Comparison of ENCODE assay signal across 11 mouse cellular contexts in the genomic region with DNA sequence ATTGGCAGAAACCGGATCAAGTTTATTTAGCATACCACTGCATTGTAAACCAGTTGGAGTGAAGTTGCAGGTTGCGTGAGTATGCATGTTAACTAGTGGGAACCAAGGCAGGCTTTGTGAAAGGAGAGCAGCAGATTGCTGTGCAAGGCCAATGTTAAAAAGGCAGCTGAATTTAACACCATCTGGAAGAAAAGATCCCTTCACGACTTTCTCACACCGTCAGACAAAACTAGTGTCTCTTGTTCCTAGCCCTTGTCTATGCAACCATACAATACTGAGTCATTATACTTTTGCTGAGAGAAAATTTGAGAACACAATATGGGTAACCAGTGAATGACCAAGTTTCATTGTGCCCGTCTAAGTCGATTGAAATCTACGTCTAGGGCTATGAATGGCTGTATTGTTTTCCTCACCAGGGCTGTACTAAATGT.
DNase-seq lines count a peak whose midpoint lies in the region; ATAC-seq lines count a peak whose summit lies in the region.
"Had no signal": no experiment of that assay in that cellular context is flagged by ENCODE, and none has a peak within 500 bp of the region (broad histone marks: within the 10 kb centered on the region; RNA-seq: fewer than 3 reads in every experiment).

No protein-coding gene starts in this region.

- WGBS in forebrain, embryonic 12.5 days, result 1% methylated on average over 7 of the region's 7 CpGs
- WGBS in midbrain, embryonic 11.5 days, result 10% methylated on average over 7 of the region's 7 CpGs

- peaks cover 27% of the 10 kb centered on the region for H3K4me1 ChIP-seq in forebrain, embryonic 12.5 days
- peaks cover 19% of the 10 kb centered on the region for H3K4me1 ChIP-seq in midbrain, embryonic 11.5 days (ENCODE audit: control insufficient read depth, insufficient read depth, low read length)

- H3K27me3 ChIP-seq in forebrain, embryonic 12.5 days, result no peaks in the 10 kb centered on the region
- no peaks in the 10 kb centered on the region for H3K27me3 ChIP-seq in midbrain, embryonic 11.5 days (ENCODE audit: control insufficient read depth, insufficient read depth, low read length)

- peak; percentile 49 to 73 for DNase-seq in right cerebral cortex, postnatal 10 days (ENCODE audit: low spot score in 2 of 2)
- DNase-seq in right cerebral cortex, postnatal 4 days, result no peak
- DNase-seq in midbrain, embryonic 11.5 days (ENCODE audit: low spot score, missing footprints), result peak; percentile 95
- DNase-seq in natural killer cell, adult 2 months (ENCODE audit: low spot score in 2 of 2), result no peak
- no peak for DNase-seq in urinary bladder, adult 18-20 months (ENCODE audit: low spot score in 2 of 2)
- DNase-seq: kidney, adult 9 months; lung, adult 2 months; thymus, postnatal 14 days had no signal

- H3K36me3 ChIP-seq in forebrain, embryonic 12.5 days (replicated peaks), result peaks cover 29% of the 10 kb centered on the region
- 0 out of 2 replicates have a peak, but pooled peaks cover 2% of the 10 kb centered on the region for H3K36me3 ChIP-seq in midbrain, embryonic 11.5 days (ENCODE audit: control insufficient read depth, insufficient read depth, low read length)
- H3K36me3 ChIP-seq: heart, embryonic 13.5 days had no signal

- H3K9me3 ChIP-seq in forebrain, embryonic 12.5 days, result no peaks in the 10 kb centered on the region
- H3K9me3 ChIP-seq in midbrain, embryonic 11.5 days (ENCODE audit: control insufficient read depth, low read length), result no peaks in the 10 kb centered on the region
- H3K9me3 ChIP-seq: heart, embryonic 13.5 days had no signal

- peak; percentile 33 for ATAC-seq in forebrain, embryonic 12.5 days (ENCODE audit: low FRiP score)
- peak; percentile 57 for ATAC-seq in midbrain, embryonic 11.5 days (ENCODE audit: low FRiP score)
- ATAC-seq in CD4-positive, CD25-positive, alpha-beta regulatory T cell, adult 4 months, result no peak

- peak overlapping the region; percentile 50 for H3K4me3 ChIP-seq in forebrain, embryonic 12.5 days (replicated peaks)
- H3K4me3 ChIP-seq in midbrain, embryonic 11.5 days (ENCODE audit: low read depth, low read length), result peak overlapping the region; percentile 54
- H3K4me3 ChIP-seq: heart, embryonic 13.5 days had no signal

- peak overlapping the region; percentile 77 for H3K4me2 ChIP-seq in forebrain, embryonic 12.5 days
- peak overlapping the region; percentile 77 for H3K4me2 ChIP-seq in midbrain, embryonic 11.5 days
- H3K4me2 ChIP-seq: heart, embryonic 13.5 days had no signal

- peak overlapping the region; percentile 98 for H3K27ac ChIP-seq in forebrain, embryonic 12.5 days
- H3K27ac ChIP-seq in midbrain, embryonic 11.5 days (ENCODE audit: low read depth, low read length), result peak overlapping the region; percentile 95
- H3K27ac ChIP-seq: heart, embryonic 13.5 days had no signal

- peak overlapping the region; percentile 41 for H3K9ac ChIP-seq in forebrain, embryonic 12.5 days
- peak overlapping the region; percentile 2; the same call in 1 of the 2 replicates for H3K9ac ChIP-seq in midbrain, embryonic 11.5 days (ENCODE audit: low read length)
- H3K9ac ChIP-seq: heart, embryonic 13.5 days had no signal

Comparison
In these comparisons a context has a peak if more than half of its experiments do, and no peak if none do; other contexts are left out.
1. DNase-seq: peak in right cerebral cortex, postnatal 10 days (2 of 2) and midbrain, embryonic 11.5 days (single experiment); none in right cerebral cortex, postnatal 4 days (single experiment), natural killer cell, adult 2 months (0 of 2) and urinary bladder, adult 18-20 months (0 of 2).